Mouse (Mus musculus) E14TG2a.4 (cell line): ENCODE data around the gene Ctnnbl1.

Experiments
- CTCF ChIP-seq: conservative IDR thresholded peaks from 2 replicates; pipeline ENCODE4 v1.5.1; 2014; ENCODE audit warnings: low read length
- NANOG ChIP-seq: IDR thresholded peaks from 2 replicates; pipeline ENCODE4 v1.6.1; 2014; ENCODE audit warnings: borderline replicate concordance, low read length, mixed read lengths

DNA sequence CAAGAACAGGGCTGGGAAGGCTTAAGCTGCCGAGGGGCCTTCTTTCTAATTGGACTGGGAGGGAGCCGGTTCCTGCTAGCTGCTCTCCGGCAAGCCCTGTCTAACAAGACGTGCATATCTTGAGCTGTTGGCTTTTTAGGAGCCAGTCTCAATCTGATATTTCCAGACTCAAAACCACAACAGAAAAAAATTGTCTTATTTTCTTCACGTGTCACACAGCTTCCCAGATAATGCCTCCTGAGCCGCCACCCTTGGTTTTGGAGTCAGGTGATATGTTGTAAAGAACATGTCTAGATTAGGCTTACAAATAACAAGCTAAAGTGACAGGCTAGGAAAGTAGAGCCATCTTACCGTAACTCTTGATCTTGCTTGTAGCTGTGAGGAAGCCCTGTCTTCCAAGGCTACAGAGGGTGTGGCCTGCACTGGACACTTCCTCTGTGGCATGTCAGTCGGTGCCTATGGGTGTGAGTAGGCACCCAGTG lies 56.7 kb downstream of the Ctnnbl1 start:
- TF ChIP-seq CTCF (no peak), NANOG (no peak)
